Mouse (Mus musculus) ovary, postnatal 10 days (tissue): Measurements from ENCODE around the gene Gdpd4.

ENCODE experiments used
- DNase-seq: peaks from one replicate; pipeline ENCODE4 v3.0.0; 2022; ENCODE audit warnings: low spot score

The Gdpd4 gene

GRCm38 (mm10) chr7:97919742-97920141 lies at the start of gene Gdpd4:
Gene Gdpd4 (plus strand): TSS chr7:97919955.
- DNase-seq, result no peak

GRCm38 (mm10) chr7:97872396-97872795 lies 47.4 kb upstream of the Gdpd4 start:
- DNase-seq, result no peak

GRCm38 (mm10) chr7:97873317-97873716 lies 46.4 kb upstream of the Gdpd4 start:
- DNase-seq, result no peak

GRCm38 (mm10) chr7:97877846-97878538 lies 41.8 kb upstream of the Gdpd4 start:
- no peak for DNase-seq

- DNase-seq, result no peak
Observed at GRCm38 (mm10) chr7:97911646-97912045, 8.1 kb upstream of the Gdpd4 start.

DNA sequence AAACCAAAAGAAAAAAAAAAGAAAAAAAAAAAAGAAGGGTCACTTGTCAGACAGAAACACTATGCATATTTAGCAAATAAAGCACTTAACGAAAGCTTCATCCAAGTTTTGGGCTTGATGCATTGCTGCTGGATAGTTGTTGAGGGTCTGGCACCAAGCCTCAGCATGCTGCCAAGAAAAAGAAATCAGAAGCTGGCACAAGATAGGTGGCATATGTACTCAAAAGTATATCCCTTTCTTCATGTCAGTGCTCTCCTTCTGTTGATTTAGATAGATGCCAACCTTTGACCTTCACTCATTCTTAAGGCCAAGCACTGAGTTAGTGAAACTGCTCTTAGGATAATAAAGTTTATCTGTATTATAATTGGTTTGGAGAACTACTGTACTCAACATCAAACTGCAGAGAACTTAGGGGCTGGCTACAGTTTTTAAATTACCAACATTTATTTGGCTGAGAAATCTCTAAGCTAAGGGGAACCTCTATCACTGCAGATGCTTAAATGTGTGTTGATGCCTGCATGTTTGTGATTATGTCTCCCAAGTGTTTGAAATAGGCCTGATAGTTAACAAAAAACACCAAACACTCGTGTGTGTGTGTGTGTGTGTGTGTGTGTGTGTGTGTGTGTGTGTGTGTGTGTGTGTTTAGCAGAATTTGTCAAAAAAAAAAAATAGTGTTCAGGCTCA lies 4.8 kb upstream of the Gdpd4 start:
- DNase-seq, result no peak

GRCm38 (mm10) chr7:97925819-97926218 lies 6.1 kb downstream of the Gdpd4 start:
- no peak for DNase-seq

DNA sequence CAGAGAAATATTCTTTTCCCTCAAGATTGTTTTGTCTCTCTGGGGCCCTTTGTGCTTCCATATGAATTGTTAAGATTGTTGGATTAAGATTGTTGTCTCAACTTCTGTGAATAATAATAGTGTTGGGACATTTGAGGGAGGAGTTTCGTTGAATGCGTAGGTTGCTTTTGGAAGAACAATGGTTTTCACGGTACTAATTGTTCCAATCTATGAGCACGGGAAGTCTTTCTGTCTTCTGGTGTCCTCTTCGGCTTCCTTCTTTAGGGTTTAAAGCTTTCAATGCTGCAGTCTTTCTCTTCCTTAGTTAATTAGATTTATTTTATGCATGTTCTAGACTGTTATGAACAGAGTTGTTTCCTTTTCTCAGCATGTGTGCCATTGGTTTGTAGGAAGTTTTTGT lies 7.2 kb downstream of the Gdpd4 start:
- no peak for DNase-seq

DNA sequence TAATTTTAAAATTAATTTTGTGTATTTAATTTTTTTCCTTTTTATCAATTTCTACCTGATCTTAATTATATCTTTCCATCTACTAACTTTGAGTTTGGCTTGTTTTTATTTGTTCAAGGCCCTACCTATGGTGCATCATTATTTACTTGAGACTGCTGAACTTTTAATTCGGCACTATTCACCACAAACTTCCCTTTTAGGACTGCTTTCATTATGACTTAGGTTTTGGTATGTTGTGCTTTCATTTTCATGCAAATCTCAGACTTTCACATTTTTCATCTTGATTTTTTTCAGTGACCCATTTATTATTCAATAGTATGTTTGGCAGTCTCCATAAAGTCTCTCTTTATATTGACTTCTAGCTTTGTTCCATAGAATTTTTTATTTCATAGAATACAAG lies 24.7 kb downstream of the Gdpd4 start:
- DNase-seq, result no peak

DNA sequence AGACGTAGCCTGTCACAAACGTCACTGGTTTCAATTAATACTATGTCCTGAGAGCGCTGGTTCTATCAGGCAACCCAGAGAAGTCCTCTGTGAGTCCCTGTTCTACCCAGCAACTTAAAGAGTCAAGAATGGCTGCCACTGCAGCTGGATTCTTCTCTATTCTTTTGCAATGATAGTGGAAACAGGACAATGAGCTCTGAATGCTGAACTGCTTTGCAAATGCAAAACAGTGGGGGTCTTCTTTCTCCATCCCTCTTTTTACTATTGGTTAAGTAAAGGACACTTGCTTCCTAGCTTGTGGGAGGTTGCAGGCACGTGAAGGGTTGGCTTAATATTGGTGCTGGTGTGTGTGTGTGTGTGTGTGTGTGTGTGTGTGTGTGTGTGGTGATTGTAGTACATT lies 52.7 kb downstream of the Gdpd4 start:
- DNase-seq, result no peak

DNA sequence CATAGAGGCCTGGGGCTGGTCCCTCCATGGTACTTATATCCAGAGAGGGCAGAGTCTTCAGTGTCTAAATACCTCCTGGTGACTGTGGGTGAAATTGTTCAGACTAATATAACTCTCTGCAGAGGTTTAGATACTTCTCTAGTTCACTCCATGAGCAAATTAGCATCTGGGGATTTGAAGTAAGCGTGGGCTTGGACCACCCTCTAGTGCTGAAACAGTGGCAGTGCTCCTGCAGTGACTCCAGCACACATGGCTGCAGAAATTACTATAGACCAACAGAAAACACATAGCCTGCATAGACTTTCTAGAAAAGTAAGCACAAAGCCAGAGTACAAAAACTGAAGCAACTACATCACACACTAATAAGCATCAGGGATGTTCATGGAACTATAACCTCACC lies 57.7 kb downstream of the Gdpd4 start:
- no peak for DNase-seq

- DNase-seq, result no peak
Observed at GRCm38 (mm10) chr7:97984108-97984834, 64.5 kb downstream of the Gdpd4 start.

DNA sequence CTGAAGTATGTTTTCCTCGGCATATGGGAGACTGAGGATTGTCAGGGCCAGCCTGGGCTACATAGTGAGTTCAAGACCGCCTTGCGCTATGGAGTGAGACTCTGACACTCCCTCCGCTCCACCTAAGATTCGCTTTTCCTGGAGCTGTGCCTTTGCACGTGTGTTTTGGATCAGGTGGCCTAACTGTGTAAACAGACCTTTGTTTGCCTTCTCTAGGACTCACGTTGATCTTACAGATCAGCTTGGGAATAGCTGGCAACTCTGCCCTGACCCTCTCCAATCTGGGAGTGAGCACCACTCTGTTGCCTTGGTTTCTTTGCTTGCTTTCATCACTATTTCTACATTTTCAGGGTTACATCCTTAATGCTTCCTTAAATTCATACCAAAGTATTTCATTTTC lies 82.9 kb downstream of the Gdpd4 start:
- DNase-seq, result no peak

GRCm38 (mm10) chr7:98048101-98048824 lies 128.5 kb downstream of the Gdpd4 start:
- no peak for DNase-seq

- DNase-seq, result no peak
Observed at GRCm38 (mm10) chr7:98051980-98052379, 132.2 kb downstream of the Gdpd4 start.

- no peak for DNase-seq
Observed at GRCm38 (mm10) chr7:98054461-98054860, 134.7 kb downstream of the Gdpd4 start.

GRCm38 (mm10) chr7:98054942-98055341 lies 135.2 kb downstream of the Gdpd4 start:
- no peak for DNase-seq

GRCm38 (mm10) chr7:98066229-98066628 lies 146.5 kb downstream of the Gdpd4 start:
- no peak for DNase-seq

GRCm38 (mm10) chr7:98071620-98072019 lies 151.9 kb downstream of the Gdpd4 start:
- peak; percentile 76 for DNase-seq

- no peak for DNase-seq
Observed at GRCm38 (mm10) chr7:98077453-98077852, 157.7 kb downstream of the Gdpd4 start.

DNA sequence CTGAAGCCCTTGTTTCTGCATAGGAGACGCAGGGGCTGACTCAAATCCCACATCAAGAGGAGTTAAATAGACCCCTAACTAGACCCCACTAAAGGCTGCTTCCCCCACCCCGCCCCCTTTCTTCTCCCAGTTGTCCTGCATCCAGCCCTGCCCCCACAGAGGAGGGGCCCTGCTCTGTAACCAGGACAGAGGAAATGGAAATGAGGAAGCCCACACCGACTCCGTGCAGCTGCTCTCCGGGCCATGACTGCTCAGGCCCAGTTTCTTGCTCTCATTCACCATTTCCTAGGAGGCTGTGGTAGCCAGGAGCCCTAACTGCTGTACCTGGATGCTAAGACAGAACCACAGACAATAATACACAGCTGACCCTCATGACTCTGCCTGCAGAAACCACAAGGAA lies 162.6 kb downstream of the Gdpd4 start:
- DNase-seq, result no peak

- DNase-seq, result no peak
Observed at GRCm38 (mm10) chr7:98084541-98085293, 165.0 kb downstream of the Gdpd4 start.
